Mouse (Mus musculus) effector memory CD4-positive, alpha-beta T cell, adult 7 months (primary cell): ENCODE results near the gene Mtmr2. TPM values are rescaled to one million over a fixed set of nuclear protein-coding genes. Genes with fewer than 3 reads are reported as not detected.

Experiments
- polyA plus RNA-seq: library from polyadenylated mRNA; unstranded; fragments of 100-300 nt; shearing (Covaris generic); gene quantifications from one replicate; pipeline ENCODE4 v1.2.1, GENCODE M21; 2017

Gene Mtmr2
- polyA plus RNA-seq = 43.2 TPM

GRCm38 (mm10) chr9:13748404-13748797, at the start of gene Mtmr2:
Gene Mtmr2, plus strand, starts transcription at chr9:13748410.

GRCm38 (mm10) chr9:13826832-13827405, 78.7 kb downstream of the Mtmr2 start, which contains the start of gene Cep57:
Gene Cep57, minus strand, starts transcription at chr9:13827107.

GRCm38 (mm10) chr9:13827406-13828086, 79.3 kb downstream of the Mtmr2 start, which contains the start of gene Fam76b:
Gene Fam76b, plus strand, starts transcription at chr9:13827716.

Other genes with a start within 250 kb of the Mtmr2 start
- 75.7 TPM for gene Cep57, start 78.7 kb downstream of the Mtmr2 start, polyA plus RNA-seq
- gene Fam76b, start 79.3 kb downstream of the Mtmr2 start, polyA plus RNA-seq = 47.4 TPM